8 mouse cellular contexts compared by ENCODE assay signal in genomic region chr10:89443623-89444151, GRCm38 (mm10). TPM values are rescaled to one million over a fixed set of nuclear protein-coding genes. Genes with fewer than 3 reads are reported as not detected.
DNase-seq lines count a peak whose midpoint lies in the region; ATAC-seq and TF ChIP-seq lines count a peak whose summit lies in the region.

Gas2l3 (minus strand) TSS chr10:89443967.

- H3K27ac ChIP-seq in bone marrow, adult 2 months (ENCODE audit: control insufficient read depth, insufficient read depth, low read depth, low read length, poor library complexity), result peak within 1 kb of the TSS; percentile 35
- H3K27ac ChIP-seq in embryonic facial prominence, embryonic 14.5 days (replicated peaks; ENCODE audit: low read depth, low read length), result peak within 1 kb of the TSS; percentile 30
- peak within 1 kb of the TSS; percentile 69; the same call in 1 of the 2 replicates for H3K27ac ChIP-seq in limb, embryonic 12.5 days
- 0 out of 2 replicates have a peak within 1 kb of the TSS, but pooled peaks have one; percentile 14 for H3K27ac ChIP-seq in midbrain, embryonic 14.5 days (replicated peaks; ENCODE audit: low read depth, low read length)

- DNase-seq in 416B (ENCODE audit: low read depth), result peak; percentile 92
- peak; percentile 93 for DNase-seq in embryonic facial prominence, embryonic 14.5 days (ENCODE audit: low spot score)
- peak; percentile 78 for DNase-seq in heart, adult 8-10 months (ENCODE audit: low spot score)
- DNase-seq in kidney, adult 8-10 months, result peak; percentile 74 to 85
- DNase-seq in midbrain, embryonic 14.5 days, result peak; percentile 93
- peak; percentile 76 for DNase-seq in spleen, adult 12 weeks (ENCODE audit: low spot score)

- WGBS in bone marrow, adult 2 months, result under 1% methylated on average over 39 of the region's 39 CpGs
- under 1% methylated on average over 38 of the region's 39 CpGs for WGBS in embryonic facial prominence, embryonic 14.5 days
- under 1% methylated on average over 39 of the region's 39 CpGs for WGBS in limb, embryonic 12.5 days
- WGBS in midbrain, embryonic 14.5 days, result under 1% methylated on average over 39 of the region's 39 CpGs

- H3K36me3 ChIP-seq in embryonic facial prominence, embryonic 14.5 days (ENCODE audit: control insufficient read depth, insufficient read depth, low read length), result no peaks in the 10 kb centered on the region
- H3K36me3 ChIP-seq in limb, embryonic 12.5 days, result no peaks in the 10 kb centered on the region; the same call in 1 of the 2 replicates
- no peaks in the 10 kb centered on the region for H3K36me3 ChIP-seq in midbrain, embryonic 14.5 days (ENCODE audit: control insufficient read depth, insufficient read depth, low read length)

- peak; percentile 96 for ATAC-seq in embryonic facial prominence, embryonic 14.5 days (ENCODE audit: low read depth)
- peak; percentile 98 for ATAC-seq in limb, embryonic 12.5 days (ENCODE audit: insufficient number of reproducible peaks, insufficient read depth, low FRiP score, low TSS enrichment, low read depth)
- ATAC-seq in midbrain, embryonic 14.5 days (ENCODE audit: low FRiP score, low TSS enrichment), result peak; percentile 96

- TF ChIP-seq CTCF in bone marrow, adult 2 months (IDR thresholded peaks at IDR 0.05; ENCODE audit: control insufficient read depth, insufficient read depth, low read length), result no peak

- no peaks in the 10 kb centered on the region for H3K9me3 ChIP-seq in embryonic facial prominence, embryonic 14.5 days (ENCODE audit: control insufficient read depth, low read length)
- no peaks in the 10 kb centered on the region for H3K9me3 ChIP-seq in limb, embryonic 12.5 days
- no peaks in the 10 kb centered on the region for H3K9me3 ChIP-seq in midbrain, embryonic 14.5 days (ENCODE audit: control insufficient read depth, low read length)

- H3K27me3 ChIP-seq in embryonic facial prominence, embryonic 14.5 days (replicated peaks; ENCODE audit: control insufficient read depth, insufficient read depth, low read length), result no peaks in the 10 kb centered on the region
- H3K27me3 ChIP-seq in limb, embryonic 12.5 days, result no peaks in the 10 kb centered on the region
- H3K27me3 ChIP-seq in midbrain, embryonic 14.5 days (ENCODE audit: control insufficient read depth, insufficient read depth, low read length), result peaks cover 29% of the 10 kb centered on the region; the same call in 1 of the 2 replicates

- H3K4me3 ChIP-seq in bone marrow, adult 2 months (replicated peaks; ENCODE audit: control insufficient read depth, low read depth, low read length), result peak within 1 kb of the TSS; percentile 93
- H3K4me3 ChIP-seq in embryonic facial prominence, embryonic 14.5 days (ENCODE audit: low read depth, low read length), result peak within 1 kb of the TSS; percentile 71
- peak within 1 kb of the TSS; percentile 58 for H3K4me3 ChIP-seq in limb, embryonic 12.5 days (replicated peaks)
- peak within 1 kb of the TSS; percentile 50 for H3K4me3 ChIP-seq in midbrain, embryonic 14.5 days (replicated peaks; ENCODE audit: low read depth, low read length)

- H3K9ac ChIP-seq in embryonic facial prominence, embryonic 14.5 days (ENCODE audit: low read depth, low read length), result peak within 1 kb of the TSS; percentile 70
- H3K9ac ChIP-seq in limb, embryonic 12.5 days (replicated peaks), result peak within 1 kb of the TSS; percentile 57
- H3K9ac ChIP-seq in midbrain, embryonic 14.5 days (replicated peaks; ENCODE audit: low read length), result peak within 1 kb of the TSS; percentile 45

- peak within 1 kb of the TSS; percentile 89 for H3K4me2 ChIP-seq in embryonic facial prominence, embryonic 14.5 days (ENCODE audit: low read depth, low read length)
- peak within 1 kb of the TSS; percentile 87 for H3K4me2 ChIP-seq in limb, embryonic 12.5 days
- H3K4me2 ChIP-seq in midbrain, embryonic 14.5 days (ENCODE audit: low read length), result peak within 1 kb of the TSS; percentile 93

- peak; percentile 67; the same call in 1 of the 2 replicates for TF ChIP-seq POLR2A in bone marrow, adult 2 months (IDR thresholded peaks at IDR 0.05; ENCODE audit: borderline replicate concordance, control insufficient read depth, low read depth, low read length)

- no peaks in the 10 kb centered on the region for H3K4me1 ChIP-seq in bone marrow, adult 2 months (ENCODE audit: control insufficient read depth, insufficient read depth, low read length)
- peaks cover 6% of the 10 kb centered on the region; the same call in 1 of the 2 replicates for H3K4me1 ChIP-seq in embryonic facial prominence, embryonic 14.5 days (ENCODE audit: control insufficient read depth, insufficient read depth, low read length)
- peaks cover 12% of the 10 kb centered on the region for H3K4me1 ChIP-seq in limb, embryonic 12.5 days (replicated peaks)
- H3K4me1 ChIP-seq in midbrain, embryonic 14.5 days (ENCODE audit: control insufficient read depth, insufficient read depth, low read length), result 0 out of 2 replicates have a peak, but pooled peaks cover 3% of the 10 kb centered on the region

RNA-seq across cellular contexts. Expression of gene Gas2l3, which starts in this region (rescaled TPM):
- 3.3 and 5.9 TPM in 2 replicates for polyA plus RNA-seq in bone marrow, adult 2 months (2011; ENCODE audit: insufficient read depth, insufficient read length, low replicate concordance, missing spikeins)
- 11.1 and 14.4 TPM in 2 replicates for polyA plus RNA-seq in embryonic facial prominence, embryonic 14.5 days (2014; fragmentation: Nextera tagmentation; extraction: Ambion mirVana)
- 1 to 10 TPM; 2.7 to 4.2 (median 3.2) TPM for total RNA-seq in heart, adult 8-10 months (2022)
- 14.6 and 15.0 TPM in 2 replicates for polyA plus RNA-seq in limb, embryonic 12.5 days (2016; fragmentation: Nextera tagmentation; extraction: Ambion mirVana)
- polyA plus RNA-seq in midbrain, embryonic 14.5 days (2014; fragmentation: Nextera tagmentation; extraction: Ambion mirVana), result 3.6 and 6.0 TPM in 2 replicates

Comparison
In these comparisons a context has a peak if more than half of its experiments do, and no peak if none do; other contexts are left out.
1. Peak in every context shown above with its lines: DNase-seq, ATAC-seq, H3K4me3 ChIP-seq and H3K27ac ChIP-seq.
2. H3K27ac ChIP-seq: peak in every context shown above with its lines; median percentile 69 in limb, embryonic 12.5 days; 35 in bone marrow, adult 2 months; 30 in embryonic facial prominence, embryonic 14.5 days; 14 in midbrain, embryonic 14.5 days.